Mouse (Mus musculus): ENCODE results near the gene Mrpl12. TPM values are rescaled to one million over a fixed set of nuclear protein-coding genes. Genes with fewer than 3 reads are reported as not detected.
A peak's percentile ranks its signal among the peaks of the same experiment; 100 is the strongest.

Mrpl12 gene
- 204 and 208 TPM in 2 replicates for polyA plus RNA-seq (2015; fragmentation: Nextera tagmentation; extraction: Ambion mirVana)

DNA sequence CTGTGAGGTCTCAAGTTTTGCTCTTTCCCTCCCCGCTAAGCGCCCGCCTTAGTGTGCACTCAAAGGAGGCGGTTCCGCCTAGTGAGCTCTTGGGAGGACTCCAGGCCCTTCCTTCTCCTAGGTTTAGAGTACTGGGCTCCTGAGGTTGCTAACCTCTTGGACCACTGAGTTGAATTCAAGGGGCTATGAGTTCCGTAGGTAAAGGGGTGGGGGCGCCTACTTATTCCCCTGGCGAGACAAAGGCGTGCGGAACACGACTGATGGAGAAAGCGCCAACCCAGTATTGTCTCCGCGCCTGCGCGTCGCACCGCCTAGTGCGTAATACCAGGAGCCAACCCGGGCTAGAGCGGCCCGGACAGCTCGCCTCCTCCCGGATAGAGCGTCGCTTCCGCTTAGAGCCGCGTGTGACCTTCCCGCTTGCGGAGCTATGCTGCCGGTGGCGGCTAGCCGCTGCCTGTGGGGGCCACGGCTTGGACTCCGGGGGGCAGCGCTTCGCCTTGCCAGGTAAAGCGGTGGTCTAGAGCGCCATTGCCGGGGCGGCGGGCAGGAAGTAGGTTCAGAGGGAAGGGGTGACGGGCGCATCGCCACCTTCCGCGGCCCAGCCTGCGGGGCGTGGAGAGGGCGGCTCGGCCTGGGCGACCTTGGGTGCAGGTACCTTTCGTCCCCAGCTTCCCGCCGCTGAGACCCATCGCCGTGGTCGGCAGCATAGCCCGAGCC, at the start of gene Mrpl12:
Gene Mrpl12 (plus strand): TSS at position 349 of the 717 bp plus-strand sequence.
- Histone ChIP-seq H3K4me3 (ENCODE audit: low read depth, low read length) (peak within 1 kb of the TSS; percentile 98), H3K4me1 (replicated peaks; ENCODE audit: control insufficient read depth, insufficient read depth, low read length) (no peaks in the 10 kb centered on the region; the same call in 1 of the 2 replicates), H3K9ac (ENCODE audit: low read depth, low read length) (peak within 1 kb of the TSS; percentile 82), H3K27me3 (replicated peaks; ENCODE audit: control insufficient read depth, insufficient read depth, low read length) (no peaks in the 10 kb centered on the region), H3K27ac (ENCODE audit: low read depth, low read length) (peak within 1 kb of the TSS; percentile 77), H3K36me3 (ENCODE audit: control insufficient read depth, insufficient read depth) (peaks cover 64% of the 10 kb centered on the region), H3K9me3 (ENCODE audit: control insufficient read depth) (no peaks in the 10 kb centered on the region), H3K4me2 (replicated peaks; ENCODE audit: low read depth) (peak within 1 kb of the TSS; percentile 84)
- under 1% methylated on average over 60 of the region's 60 CpGs for WGBS
- ATAC-seq = peak; percentile 77
- 0 out of 2 replicates have a peak, but pooled peaks have one; percentile 24 for TF ChIP-seq CTCF (IDR thresholded peaks at IDR 0.05; ENCODE audit: low read depth)

DNA sequence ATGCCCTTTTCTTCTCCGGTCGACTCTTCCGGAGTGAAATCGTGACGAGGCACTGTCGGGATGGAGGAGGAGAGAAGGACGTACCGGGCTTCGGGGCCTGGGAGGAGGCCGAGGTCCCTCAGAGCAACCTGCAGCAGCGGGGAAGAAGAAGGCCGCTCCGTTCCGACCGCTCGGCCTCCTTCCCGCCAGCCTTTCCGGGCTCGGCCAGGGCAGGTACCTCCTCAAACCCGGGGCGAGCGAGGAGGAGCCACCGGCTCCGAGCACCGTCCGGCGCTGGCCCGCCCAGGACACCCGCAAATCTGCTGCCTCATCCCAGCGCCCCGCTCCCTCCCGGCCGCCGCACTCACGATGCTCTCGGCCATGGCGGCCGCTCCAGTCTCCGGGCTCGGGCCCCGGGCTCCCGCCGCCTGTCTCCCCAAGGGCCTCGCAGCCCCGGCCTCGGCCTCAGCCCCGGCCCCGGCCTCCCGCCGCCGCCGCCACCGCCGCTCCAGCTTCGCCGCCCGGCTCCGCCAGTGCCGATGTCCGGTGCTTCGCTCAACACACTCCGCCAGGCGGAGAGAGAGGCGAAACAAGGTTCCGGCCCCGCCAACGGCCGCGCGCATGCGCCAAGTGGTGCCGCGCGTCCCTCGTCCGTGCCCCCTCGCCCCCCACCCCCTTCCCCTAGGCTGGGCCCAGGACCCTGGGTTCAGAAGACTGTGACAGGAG, 47.1 kb upstream of the Mrpl12 start, which contains the start of gene Nploc4:
Gene Nploc4 (minus strand): TSS at position 557 of the 705 bp plus-strand sequence.
- peak; percentile 85 for ATAC-seq
- Histone ChIP-seq H3K27ac (ENCODE audit: low read depth, low read length) (peak within 1 kb of the TSS; percentile 80), H3K9me3 (ENCODE audit: control insufficient read depth) (no peaks in the 10 kb centered on the region), H3K9ac (ENCODE audit: low read depth, low read length) (peak within 1 kb of the TSS; percentile 92), H3K36me3 (ENCODE audit: control insufficient read depth, insufficient read depth) (peaks cover 16% of the 10 kb centered on the region), H3K27me3 (replicated peaks; ENCODE audit: control insufficient read depth, insufficient read depth, low read length) (no peaks in the 10 kb centered on the region), H3K4me2 (replicated peaks; ENCODE audit: low read depth) (peak within 1 kb of the TSS; percentile 63), H3K4me1 (replicated peaks; ENCODE audit: control insufficient read depth, insufficient read depth, low read length) (no peaks in the 10 kb centered on the region; the same call in 1 of the 2 replicates), H3K4me3 (ENCODE audit: low read depth, low read length) (peak within 1 kb of the TSS; percentile 95)
- no peak; the same call in 1 of the 2 replicates for TF ChIP-seq CTCF (IDR thresholded peaks at IDR 0.05; ENCODE audit: low read depth)
- under 1% methylated on average over 66 of the region's 77 CpGs for whole genome bisulfite sequencing

DNA sequence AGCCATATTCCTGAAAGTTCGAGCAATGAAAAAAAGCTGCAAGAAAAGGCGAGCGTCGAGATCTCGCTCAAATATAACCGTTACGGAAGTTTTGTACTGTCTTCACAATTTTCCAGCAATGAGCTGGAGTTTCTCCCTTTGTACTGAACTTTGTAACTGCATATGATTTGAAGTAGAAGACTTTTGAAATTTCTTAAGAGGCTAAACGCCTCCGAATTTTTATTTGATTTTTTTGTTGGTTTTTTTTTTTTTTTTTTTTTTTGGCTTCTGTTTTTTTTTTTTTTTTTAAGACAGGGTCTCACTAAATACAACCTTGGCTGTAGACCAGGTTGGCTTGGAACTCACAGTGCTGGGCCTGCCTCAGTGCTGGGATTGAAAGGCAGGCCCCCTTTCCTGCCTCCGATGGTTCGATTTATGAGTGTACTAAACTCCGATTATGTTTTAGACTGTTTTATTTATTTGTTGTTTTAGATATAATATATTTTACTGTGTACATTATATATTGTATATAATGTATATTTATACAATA, 46.5 kb upstream of the Mrpl12 start:
- H3K4me1 ChIP-seq (replicated peaks; ENCODE audit: control insufficient read depth, insufficient read depth, low read length) = no peaks in the 10 kb centered on the region; the same call in 1 of the 2 replicates
- 24% methylated on average over 12 of the region's 12 CpGs for WGBS
- no peak for TF ChIP-seq CTCF (IDR thresholded peaks at IDR 0.05; ENCODE audit: low read depth)
- peak overlapping the region; percentile 92 for H3K9ac ChIP-seq (ENCODE audit: low read depth, low read length)
- peak overlapping the region; percentile 80; the same call in 1 of the 2 replicates for H3K27ac ChIP-seq (ENCODE audit: low read depth, low read length)
- no peak for ATAC-seq
- peak overlapping the region; percentile 95 for H3K4me3 ChIP-seq (ENCODE audit: low read depth, low read length)
- peaks cover 10% of the 10 kb centered on the region for H3K36me3 ChIP-seq (ENCODE audit: control insufficient read depth, insufficient read depth)
- H3K27me3 ChIP-seq (replicated peaks; ENCODE audit: control insufficient read depth, insufficient read depth, low read length) = no peaks in the 10 kb centered on the region
- H3K4me2 ChIP-seq (replicated peaks; ENCODE audit: low read depth) = peak overlapping the region; percentile 63
- no peaks in the 10 kb centered on the region for H3K9me3 ChIP-seq (ENCODE audit: control insufficient read depth)

DNA sequence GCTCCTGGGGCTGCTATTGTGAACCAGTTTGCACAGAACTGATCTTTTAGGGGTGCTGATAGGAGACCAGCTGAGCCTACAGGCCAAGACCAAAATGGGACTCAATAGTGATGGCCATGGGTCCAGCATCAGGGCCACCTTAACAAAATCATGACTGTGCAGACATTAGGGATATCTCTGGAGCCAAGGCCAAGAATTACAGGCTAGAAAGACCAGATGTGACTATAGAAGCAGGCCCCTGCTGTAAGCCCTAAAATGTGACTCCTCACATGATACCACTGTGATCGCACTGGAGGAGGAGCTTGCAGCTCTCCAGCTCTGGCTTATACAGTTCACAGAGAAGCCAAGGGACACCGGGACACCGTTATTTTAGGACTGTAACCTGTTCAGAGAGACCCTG, 42.1 kb upstream of the Mrpl12 start, which contains the start of gene Tspan10:
Gene Tspan10 (plus strand): TSS at position 301 of the 400 bp plus-strand sequence.
- Histone ChIP-seq H3K4me3 (ENCODE audit: low read depth, low read length) (no peak within 1 kb of the TSS), H3K4me2 (replicated peaks; ENCODE audit: low read depth) (no peak within 1 kb of the TSS), H3K9me3 (ENCODE audit: control insufficient read depth) (no peaks in the 10 kb centered on the region), H3K27me3 (replicated peaks; ENCODE audit: control insufficient read depth, insufficient read depth, low read length) (no peaks in the 10 kb centered on the region), H3K36me3 (ENCODE audit: control insufficient read depth, insufficient read depth) (no peaks in the 10 kb centered on the region), H3K4me1 (replicated peaks; ENCODE audit: control insufficient read depth, insufficient read depth, low read length) (no peaks in the 10 kb centered on the region), H3K27ac (ENCODE audit: low read depth, low read length) (no peak within 1 kb of the TSS), H3K9ac (ENCODE audit: low read depth, low read length) (no peak within 1 kb of the TSS)
- no peak for TF ChIP-seq CTCF (IDR thresholded peaks at IDR 0.05; ENCODE audit: low read depth)
- ATAC-seq = no peak
- WGBS = 90% methylated on average over 3 of the region's 3 CpGs

- TF ChIP-seq CTCF (IDR thresholded peaks at IDR 0.05; ENCODE audit: low read depth) = 0 out of 2 replicates have a peak, but pooled peaks have one; percentile 15
- no peak for ATAC-seq
- 90% methylated on average over 3 of the region's 3 CpGs for WGBS
- no peaks in the 10 kb centered on the region for H3K4me1 ChIP-seq (replicated peaks; ENCODE audit: control insufficient read depth, insufficient read depth, low read length)
- H3K4me3 ChIP-seq (ENCODE audit: low read depth, low read length) = no peak overlapping the region
- no peaks in the 10 kb centered on the region for H3K9me3 ChIP-seq (ENCODE audit: control insufficient read depth)
- H3K27ac ChIP-seq (ENCODE audit: low read depth, low read length) = no peak overlapping the region
- no peak overlapping the region for H3K4me2 ChIP-seq (replicated peaks; ENCODE audit: low read depth)
- no peaks in the 10 kb centered on the region for H3K27me3 ChIP-seq (replicated peaks; ENCODE audit: control insufficient read depth, insufficient read depth, low read length)
- no peaks in the 10 kb centered on the region for H3K36me3 ChIP-seq (ENCODE audit: control insufficient read depth, insufficient read depth)
- no peak overlapping the region for H3K9ac ChIP-seq (ENCODE audit: low read depth, low read length)
These were observed 41.6 kb upstream of the Mrpl12 start for GRCm38 (mm10) chr11:120442765-120443280.

DNA sequence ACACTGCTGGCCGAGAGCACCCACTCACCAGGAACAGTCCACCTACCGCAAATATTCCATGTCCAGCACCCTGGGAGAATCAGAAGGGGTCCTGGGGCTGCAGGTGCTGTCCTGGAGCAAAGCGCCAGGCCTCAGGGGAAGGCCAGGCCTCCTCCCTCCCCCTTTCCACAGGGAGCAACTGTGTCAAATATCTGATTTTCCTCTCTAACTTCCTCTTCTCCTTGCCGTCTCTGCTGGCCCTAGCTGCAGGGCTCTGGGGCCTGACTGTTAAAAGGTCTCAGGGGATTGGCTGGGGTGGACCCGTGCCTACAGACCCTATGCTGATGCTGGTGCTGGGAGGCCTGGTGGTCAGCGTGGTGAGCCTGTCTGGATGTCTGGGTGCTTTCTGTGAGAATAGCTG, 40.3 kb upstream of the Mrpl12 start:
- no peak for TF ChIP-seq CTCF (IDR thresholded peaks at IDR 0.05; ENCODE audit: low read depth)
- H3K9ac ChIP-seq (ENCODE audit: low read depth, low read length) = no peak overlapping the region
- H3K27ac ChIP-seq (ENCODE audit: low read depth, low read length) = no peak overlapping the region
- no peaks in the 10 kb centered on the region for H3K4me1 ChIP-seq (replicated peaks; ENCODE audit: control insufficient read depth, insufficient read depth, low read length)
- no peaks in the 10 kb centered on the region for H3K27me3 ChIP-seq (replicated peaks; ENCODE audit: control insufficient read depth, insufficient read depth, low read length)
- H3K9me3 ChIP-seq (ENCODE audit: control insufficient read depth) = no peaks in the 10 kb centered on the region
- WGBS = 74% methylated on average over 6 of the region's 6 CpGs
- no peak overlapping the region for H3K4me2 ChIP-seq (replicated peaks; ENCODE audit: low read depth)
- H3K4me3 ChIP-seq (ENCODE audit: low read depth, low read length) = no peak overlapping the region
- ATAC-seq = no peak
- H3K36me3 ChIP-seq (ENCODE audit: control insufficient read depth, insufficient read depth) = no peaks in the 10 kb centered on the region

Measured in intestine, postnatal 0 days (tissue).